Mouse (Mus musculus) lung, embryonic 14.5 days (tissue): ENCODE measurements at regions not wholly inside any gene's neighbourhood (a gene's known extent, or its start where the extent isn't known, plus 50 kb on each side); places are given as distances from the start of the nearest gene placed in this dataset.

Source experiments
- ATAC-seq: fragments of 200-750 bp; cut with Nextera tagmentation; 2 replicates; pipeline ENCODE4 v1.8.0; 2017; ENCODE audit warnings: mild to moderate bottlenecking, moderate TSS enrichment, moderate library complexity; ENCODE audit not compliant: insufficient read depth
- DNase-seq: peaks from one replicate; pipeline ENCODE4 v3.0.0-alpha.2; 2015
- H3K27ac ChIP-seq: fragments of 300-500 bp; sonication (generic); 2 replicates; pipeline ENCODE4 v1.5.1; 2014; ENCODE audit warnings: low read depth, mild to moderate bottlenecking, moderate library complexity
- H3K27me3 ChIP-seq: fragments of 300-500 bp; sonication (generic); 2 replicates; pipeline ENCODE4 v1.6.1; 2014; ENCODE audit warnings: low read length, control low read depth; ENCODE audit not compliant: insufficient read depth
- H3K36me3 ChIP-seq: fragments of 300-500 bp; sonication (generic); 2 replicates; pipeline ENCODE4 v1.6.1; 2014; ENCODE audit warnings: control low read depth; ENCODE audit not compliant: insufficient read depth
- H3K4me1 ChIP-seq: fragments of 300-500 bp; sonication (generic); 2 replicates; pipeline ENCODE4 v1.6.1; 2014; ENCODE audit warnings: antibody characterized with exemption, control low read depth; ENCODE audit not compliant: insufficient read depth
- H3K4me2 ChIP-seq: fragments of 300-500 bp; sonication (generic); 2 replicates; pipeline ENCODE4 v1.6.1; 2014; ENCODE audit warnings: mild to moderate bottlenecking
- H3K4me3 ChIP-seq: fragments of 300-500 bp; sonication (generic); 2 replicates; pipeline ENCODE4 v1.5.1; 2014; ENCODE audit warnings: low read depth, low read length
- H3K9ac ChIP-seq: fragments of 300-500 bp; sonication (generic); 2 replicates; pipeline ENCODE4 v1.6.1; 2014
- H3K9me3 ChIP-seq: fragments of 300-500 bp; sonication (generic); 2 replicates; pipeline ENCODE4 v1.6.1; 2016; ENCODE audit warnings: low read depth, low read length, control low read depth
- CTCF ChIP-seq: IDR thresholded peaks from 2 replicates; pipeline ENCODE4 v1.5.1; 2016; ENCODE audit warnings: antibody characterized with exemption, low read depth
- WGBS: fragments of 180-500 bp; shearing (Covaris S2); extraction: QIAGEN DNeasy Blood & Tissue Kit; methylation state at CpG from one replicate; pipeline ENCODE4 v1.1.7; 2014; 5-methylcytosine and 5-hydroxymethylcytosine counted together

GRCm38 (mm10) chr7:77882605-77883354, 855.0 kb downstream of the Ntrk3 start:
- Histone ChIP-seq H3K9ac (no peak overlapping the region), H3K4me1 (no peaks in the 10 kb centered on the region), H3K4me3 (no peak overlapping the region), H3K36me3 (no peaks in the 10 kb centered on the region), H3K27ac (no peak overlapping the region), H3K9me3 (no peaks in the 10 kb centered on the region), H3K27me3 (no peaks in the 10 kb centered on the region), H3K4me2 (no peak overlapping the region)
- DNase-seq (no peak), ATAC-seq (no peak)
- no peak for TF ChIP-seq CTCF
- WGBS = 86% methylated on average over 5 of the region's 5 CpGs

- ATAC-seq (no peak), DNase-seq (no peak)
- Histone ChIP-seq H3K36me3 (no peaks in the 10 kb centered on the region), H3K4me2 (no peak overlapping the region), H3K4me1 (no peaks in the 10 kb centered on the region), H3K27me3 (no peaks in the 10 kb centered on the region), H3K27ac (no peak overlapping the region), H3K9ac (no peak overlapping the region), H3K9me3 (no peaks in the 10 kb centered on the region), H3K4me3 (no peak overlapping the region)
- 45% methylated on average over 4 of the region's 4 CpGs for WGBS
- no peak for TF ChIP-seq CTCF
Observed at GRCm38 (mm10) chr7:77867518-77867917, 870.3 kb downstream of the Ntrk3 start.

- ATAC-seq (no peak), DNase-seq (no peak)
- Histone ChIP-seq H3K4me2 (no peak overlapping the region), H3K27me3 (no peaks in the 10 kb centered on the region), H3K9me3 (no peaks in the 10 kb centered on the region), H3K4me1 (no peaks in the 10 kb centered on the region; the same call in 1 of the 2 replicates), H3K36me3 (no peaks in the 10 kb centered on the region), H3K27ac (no peak overlapping the region), H3K4me3 (no peak overlapping the region), H3K9ac (no peak overlapping the region)
- WGBS = 86% methylated on average over 8 of the region's 8 CpGs
- no peak for TF ChIP-seq CTCF
Observed at GRCm38 (mm10) chr7:77861841-77862240, 876.0 kb downstream of the Ntrk3 start.

GRCm38 (mm10) chr7:77858436-77858835, 879.4 kb downstream of the Ntrk3 start:
- H3K27ac ChIP-seq = no peak overlapping the region
- 30% methylated on average over 4 of the region's 4 CpGs for WGBS
- no peak for TF ChIP-seq CTCF
- H3K4me3 ChIP-seq = no peak overlapping the region
- H3K9ac ChIP-seq = no peak overlapping the region
- H3K4me2 ChIP-seq = no peak overlapping the region
- no peaks in the 10 kb centered on the region for H3K36me3 ChIP-seq
- H3K4me1 ChIP-seq = peaks cover 3% of the 10 kb centered on the region; the same call in 1 of the 2 replicates
- no peaks in the 10 kb centered on the region for H3K9me3 ChIP-seq
- ATAC-seq = no peak
- peak; percentile 7 for DNase-seq
- H3K27me3 ChIP-seq = no peaks in the 10 kb centered on the region

DNA sequence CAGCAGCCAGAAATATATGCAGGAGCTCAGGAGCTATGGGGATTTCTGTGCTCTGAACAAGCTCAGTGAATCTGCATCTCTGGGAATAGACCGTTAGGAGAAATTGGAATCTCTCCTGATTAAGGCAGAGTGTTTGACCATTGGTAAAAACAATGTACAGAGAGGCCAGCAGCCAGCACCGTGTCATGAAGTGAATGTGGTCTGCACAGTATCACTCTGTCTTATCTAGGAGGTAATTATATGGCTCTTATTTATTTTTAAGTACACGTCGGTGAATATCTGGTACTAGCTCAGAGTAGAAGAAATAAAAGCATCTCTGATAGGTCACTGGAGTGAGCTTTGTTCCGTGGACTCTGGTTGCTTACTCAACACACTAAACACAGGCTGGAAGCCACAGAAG, 879.8 kb downstream of the Ntrk3 start:
- WGBS = 29% methylated on average over 5 of the region's 5 CpGs
- H3K36me3 ChIP-seq = no peaks in the 10 kb centered on the region
- no peak overlapping the region for H3K4me2 ChIP-seq
- no peaks in the 10 kb centered on the region for H3K27me3 ChIP-seq
- H3K27ac ChIP-seq = no peak overlapping the region
- TF ChIP-seq CTCF = no peak
- H3K4me1 ChIP-seq = peaks cover 3% of the 10 kb centered on the region; the same call in 1 of the 2 replicates
- DNase-seq = peak; percentile 1
- H3K4me3 ChIP-seq = no peak overlapping the region
- no peaks in the 10 kb centered on the region for H3K9me3 ChIP-seq
- ATAC-seq = no peak
- H3K9ac ChIP-seq = no peak overlapping the region

DNA sequence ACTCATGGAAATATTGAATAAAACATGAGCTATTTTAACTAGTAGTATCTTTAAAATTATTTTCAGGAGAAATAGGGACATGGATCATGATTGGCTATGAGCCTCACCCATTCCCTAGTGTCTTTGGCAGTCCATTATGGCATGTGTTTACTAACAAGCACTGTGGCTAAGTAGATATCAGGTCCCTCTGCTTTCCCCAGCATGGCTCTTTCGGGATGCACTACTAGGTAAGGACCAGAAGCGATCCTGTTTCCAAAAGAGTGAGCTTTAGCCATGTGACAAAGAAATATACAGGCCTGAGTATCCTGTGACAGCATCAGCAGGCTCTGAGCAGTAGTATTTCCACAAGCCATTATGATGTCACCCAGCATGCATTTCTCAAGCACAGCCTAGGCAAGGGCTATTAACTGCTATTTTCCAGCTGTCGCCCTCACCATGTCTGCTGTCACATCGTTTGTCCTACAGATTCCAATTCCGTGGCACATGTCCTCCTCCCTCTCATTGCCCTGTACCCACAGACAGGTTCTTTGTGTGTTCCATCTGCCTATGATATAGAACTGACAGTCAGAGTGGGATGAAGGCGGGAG, 882.1 kb downstream of the Ntrk3 start:
- no peaks in the 10 kb centered on the region for H3K36me3 ChIP-seq
- H3K4me3 ChIP-seq = no peak overlapping the region
- no peaks in the 10 kb centered on the region for H3K27me3 ChIP-seq
- 41% methylated on average over 6 of the region's 6 CpGs for WGBS
- no peaks in the 10 kb centered on the region for H3K9me3 ChIP-seq
- peak; percentile 97 for ATAC-seq
- peak; percentile 73 for DNase-seq
- no peak for TF ChIP-seq CTCF
- peaks cover 3% of the 10 kb centered on the region; the same call in 1 of the 2 replicates for H3K4me1 ChIP-seq
- H3K27ac ChIP-seq = no peak overlapping the region
- H3K4me2 ChIP-seq = no peak overlapping the region
- no peak overlapping the region for H3K9ac ChIP-seq

DNA sequence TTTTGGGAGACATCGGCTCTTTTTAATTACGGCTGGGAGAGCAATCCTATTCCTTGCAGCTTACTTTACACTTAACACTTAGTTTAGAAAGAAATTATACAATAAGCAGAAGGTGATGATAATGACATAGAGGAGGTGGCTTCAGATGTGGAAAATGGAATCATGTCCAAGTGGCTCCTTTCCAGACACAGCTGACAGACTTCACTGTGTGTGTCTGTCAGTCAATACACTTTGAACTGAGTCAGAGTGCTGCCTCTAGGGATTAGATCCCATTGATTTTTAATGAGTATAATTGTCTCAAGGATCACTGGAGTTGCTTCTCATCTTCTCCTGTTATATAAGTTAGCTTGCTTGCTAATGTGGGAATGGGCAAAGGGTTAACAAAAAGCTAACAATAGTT, 882.7 kb downstream of the Ntrk3 start:
- DNase-seq = peak; percentile 5

More for the DNA sequence above, 882.7 kb downstream of the Ntrk3 start:
- Histone ChIP-seq H3K27me3 (no peaks in the 10 kb centered on the region), H3K9me3 (no peaks in the 10 kb centered on the region), H3K36me3 (no peaks in the 10 kb centered on the region), H3K27ac (no peak overlapping the region), H3K4me2 (no peak overlapping the region), H3K4me1 (peaks cover 3% of the 10 kb centered on the region; the same call in 1 of the 2 replicates), H3K4me3 (no peak overlapping the region), H3K9ac (no peak overlapping the region)
- 54% methylated on average over 2 of the region's 2 CpGs for WGBS
- TF ChIP-seq CTCF = no peak
- no peak for ATAC-seq
